Mouse (Mus musculus) midbrain, postnatal 0 days (tissue): Measurements from ENCODE around the gene Hoxb2. TPM values are rescaled to one million over a fixed set of nuclear protein-coding genes. Genes with fewer than 3 reads are reported as not detected.

Experiments used
- ATAC-seq: fragments of 200-750 bp; cut with Nextera tagmentation; 2 replicates; pipeline ENCODE4 v1.8.0; 2017; ENCODE audit warnings: moderate number of reproducible peaks, mild to moderate bottlenecking, moderate TSS enrichment, moderate library complexity; ENCODE audit not compliant: low FRiP score
- DNase-seq: peaks from one replicate; pipeline ENCODE4 v3.0.0-alpha.2; 2015; ENCODE audit warnings: low spot score
- H3K27ac ChIP-seq: fragments of 300-500 bp; sonication (generic); 2 replicates; pipeline ENCODE4 v1.5.1; 2014; ENCODE audit warnings: low read depth, mild to moderate bottlenecking, low read length, mixed read lengths
- H3K27me3 ChIP-seq: fragments of 300-500 bp; sonication (generic); 2 replicates; pipeline ENCODE4 v1.6.1; 2014; ENCODE audit warnings: low read length, control low read depth, mixed read lengths; ENCODE audit not compliant: insufficient read depth
- H3K36me3 ChIP-seq: fragments of 300-500 bp; sonication (generic); 2 replicates; pipeline ENCODE4 v1.6.1; 2014; ENCODE audit warnings: low read length, control low read depth, mixed read lengths; ENCODE audit not compliant: insufficient read depth
- H3K4me1 ChIP-seq: fragments of 300-500 bp; sonication (generic); 2 replicates; pipeline ENCODE4 v1.6.1; 2014; ENCODE audit warnings: mild to moderate bottlenecking, control low read depth, antibody characterized with exemption, low read length, mixed read lengths; ENCODE audit not compliant: insufficient read depth
- H3K4me2 ChIP-seq: fragments of 300-500 bp; sonication (generic); 2 replicates; pipeline ENCODE4 v1.6.1; 2014; ENCODE audit warnings: low read depth, mild to moderate bottlenecking, low read length, mixed read lengths; ENCODE audit not compliant: poor library complexity, severe bottlenecking
- H3K4me3 ChIP-seq: fragments of 300-500 bp; sonication (generic); 2 replicates; pipeline ENCODE4 v1.5.1; 2014; ENCODE audit warnings: low read depth, mild to moderate bottlenecking, low read length, moderate library complexity
- H3K9ac ChIP-seq: fragments of 300-500 bp; sonication (generic); replicated peaks from 2 replicates; pipeline ENCODE4 v1.6.1; 2014; ENCODE audit warnings: mild to moderate bottlenecking, low read length, moderate library complexity, mixed read lengths; ENCODE audit not compliant: poor library complexity, severe bottlenecking
- H3K9me3 ChIP-seq: fragments of 300-500 bp; sonication (generic); 2 replicates; pipeline ENCODE4 v1.6.1; 2016; ENCODE audit warnings: low read length, control low read depth
- CTCF ChIP-seq: IDR thresholded peaks from 2 replicates; pipeline ENCODE4 v1.5.1; 2016; ENCODE audit warnings: antibody characterized with exemption, mild to moderate bottlenecking
- WGBS: fragments of 180-500 bp; shearing (Covaris S2); extraction: QIAGEN DNeasy Blood & Tissue Kit; methylation state at CpG from one replicate; pipeline ENCODE4 v1.1.7; 2014; 5-methylcytosine and 5-hydroxymethylcytosine counted together
- microRNA counts: library from miRNA; unstranded; fragments of <30 nt; microRNA quantifications from one replicate; lab custom pipeline; 2015
- microRNA-seq: library from miRNA; unstranded; fragments of <30 nt; microRNA quantifications from one replicate; pipeline ENCODE4, GENCODE M21; 2016; ENCODE audit warnings: borderline number of aligned reads
- polyA plus RNA-seq: library from polyadenylated mRNA; unstranded; fragments of >200 nt; fragmentation: Nextera tagmentation; extraction: Ambion mirVana; gene quantifications from 2 replicates; pipeline ENCODE4 v1.2.1, GENCODE M21; 2015
- total RNA-seq: library from RNA; depleted of rRNA; stranded (reverse); fragments of >200 nt; gene quantifications from 2 replicates; pipeline ENCODE4 v1.2.3, GENCODE M21; 2014; rRNA removed

Gene Hoxb2
- total and polyA plus RNA-seq, 2 experiments from 2014 or later, result 1.2 TPM; not detected in 1

GRCm38 (mm10) chr11:96374810-96375209 lies 24.5 kb downstream of the Hoxb2 start:
- Histone ChIP-seq H3K9ac (no peak overlapping the region), H3K4me3 (no peak overlapping the region), H3K9me3 (no peaks in the 10 kb centered on the region), H3K36me3 (no peaks in the 10 kb centered on the region), H3K4me2 (no peak overlapping the region), H3K27me3 (peaks cover 65% of the 10 kb centered on the region), H3K27ac (no peak overlapping the region), H3K4me1 (no peaks in the 10 kb centered on the region)
- 3% methylated on average over 7 of the region's 7 CpGs for WGBS
- TF ChIP-seq CTCF, result no peak
- ATAC-seq (no peak), DNase-seq (no peak)

DNA sequence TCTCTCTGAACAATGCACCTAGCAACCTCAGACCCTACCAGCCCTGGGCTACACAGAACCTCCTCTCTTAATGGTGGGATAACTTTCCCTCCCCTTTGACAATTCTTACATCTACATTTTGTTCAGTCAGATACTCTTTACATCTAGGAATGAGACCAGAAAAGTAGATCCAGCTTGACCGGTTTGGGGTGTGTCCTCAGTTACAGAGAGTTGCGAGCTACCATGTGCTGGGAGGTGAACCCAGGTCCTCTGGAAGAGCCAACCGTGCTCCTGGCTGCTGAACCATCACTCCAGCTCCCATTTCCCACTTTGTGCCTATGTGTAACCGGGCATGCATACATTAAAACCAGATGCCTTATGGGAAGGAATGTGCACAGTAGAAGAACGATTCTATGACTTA lies 33.1 kb downstream of the Hoxb2 start:
- ATAC-seq (no peak), DNase-seq (no peak)
- H3K36me3 ChIP-seq, result no peaks in the 10 kb centered on the region
- H3K9me3 ChIP-seq, result no peaks in the 10 kb centered on the region
- H3K9ac ChIP-seq, result no peak overlapping the region
- no peak overlapping the region for H3K4me2 ChIP-seq
- WGBS, result 76% methylated on average over 5 of the region's 5 CpGs
- no peak overlapping the region for H3K27ac ChIP-seq
- no peak overlapping the region for H3K4me3 ChIP-seq
- no peak for TF ChIP-seq CTCF
- no peaks in the 10 kb centered on the region for H3K4me1 ChIP-seq
- H3K27me3 ChIP-seq, result no peaks in the 10 kb centered on the region

- no peaks in the 10 kb centered on the region for H3K36me3 ChIP-seq
- H3K27ac ChIP-seq, result no peak overlapping the region
- no peak overlapping the region for H3K9ac ChIP-seq
- no peaks in the 10 kb centered on the region for H3K27me3 ChIP-seq
- no peak overlapping the region for H3K4me3 ChIP-seq
- no peak for TF ChIP-seq CTCF
- 88% methylated on average over 2 of the region's 2 CpGs for WGBS
- H3K9me3 ChIP-seq, result no peaks in the 10 kb centered on the region
- no peak for DNase-seq
- no peaks in the 10 kb centered on the region for H3K4me1 ChIP-seq
- H3K4me2 ChIP-seq, result no peak overlapping the region
- ATAC-seq, result no peak
Measured at GRCm38 (mm10) chr11:96387635-96388034, 37.3 kb downstream of the Hoxb2 start.

GRCm38 (mm10) chr11:96396772-96397626 lies 46.7 kb downstream of the Hoxb2 start:
- Histone ChIP-seq H3K36me3 (no peaks in the 10 kb centered on the region), H3K9ac (no peak overlapping the region), H3K27ac (no peak overlapping the region), H3K9me3 (no peaks in the 10 kb centered on the region), H3K4me2 (no peak overlapping the region), H3K27me3 (no peaks in the 10 kb centered on the region; the same call in 1 of the 2 replicates), H3K4me1 (no peaks in the 10 kb centered on the region; the same call in 1 of the 2 replicates), H3K4me3 (no peak overlapping the region)
- DNase-seq, result no peak
- 15% methylated on average over 15 of the region's 15 CpGs for whole genome bisulfite sequencing
- no peak for TF ChIP-seq CTCF
- no peak for ATAC-seq

DNA sequence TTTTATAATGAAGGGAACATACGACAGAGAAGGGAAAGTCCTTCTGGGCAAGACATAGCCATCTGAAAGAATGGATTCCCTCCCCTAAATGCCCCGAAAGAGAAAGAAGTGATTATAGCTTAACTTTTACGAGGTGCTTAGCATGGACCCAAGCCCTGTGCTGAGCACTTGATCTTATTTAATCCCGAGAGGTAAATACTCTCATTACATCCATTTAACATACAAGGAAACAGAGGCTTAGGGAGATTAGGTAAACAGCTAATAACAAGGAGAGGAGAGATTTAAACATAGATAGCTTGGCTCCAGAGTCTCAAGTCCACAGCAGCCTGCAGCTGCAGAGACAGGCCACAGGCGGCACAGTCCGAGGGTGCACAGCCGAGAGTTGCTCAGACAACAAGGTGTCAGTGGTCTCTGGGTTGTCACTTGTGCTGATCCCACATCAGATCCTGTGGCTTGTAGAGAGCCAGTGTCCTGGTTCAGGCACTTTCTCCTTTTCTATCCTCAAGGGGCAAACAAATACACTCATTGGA lies 47.5 kb downstream of the Hoxb2 start:
- WGBS, result 36% methylated on average over 7 of the region's 7 CpGs

DNA sequence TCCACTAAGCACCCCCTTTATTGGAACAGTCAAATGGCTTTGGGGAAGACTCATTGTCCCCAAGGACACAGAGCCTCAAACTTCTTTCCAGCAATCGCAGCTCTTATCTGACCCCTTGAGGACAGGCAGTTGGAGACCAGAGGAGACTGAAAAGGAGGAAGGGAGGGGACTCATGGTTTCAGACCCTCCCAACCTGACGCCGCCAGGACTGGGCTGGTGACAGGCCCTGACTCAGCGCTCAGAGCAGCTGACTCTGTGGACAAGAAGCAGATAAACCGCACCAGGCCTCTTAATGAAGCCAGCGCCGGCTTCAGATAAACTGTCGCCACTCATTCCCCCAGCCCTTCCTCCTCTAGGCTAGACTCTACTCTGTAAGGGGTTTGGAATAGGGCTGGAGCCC lies 49.6 kb downstream of the Hoxb2 start:
- Histone ChIP-seq H3K9ac (no peak overlapping the region), H3K27me3 (peaks cover 3% of the 10 kb centered on the region; the same call in 1 of the 2 replicates), H3K27ac (no peak overlapping the region), H3K4me1 (no peaks in the 10 kb centered on the region; the same call in 1 of the 2 replicates), H3K4me2 (no peak overlapping the region), H3K4me3 (no peak overlapping the region), H3K9me3 (no peaks in the 10 kb centered on the region), H3K36me3 (no peaks in the 10 kb centered on the region)
- ATAC-seq, result no peak
- no peak for DNase-seq
- TF ChIP-seq CTCF, result no peak
- WGBS, result 33% methylated on average over 8 of the region's 8 CpGs

More for the DNA sequence above, 47.5 kb downstream of the Hoxb2 start:
- H3K9ac ChIP-seq, result no peak overlapping the region
- H3K4me2 ChIP-seq, result no peak overlapping the region
- H3K4me3 ChIP-seq, result no peak overlapping the region
- H3K27me3 ChIP-seq, result peaks cover 3% of the 10 kb centered on the region; the same call in 1 of the 2 replicates
- H3K9me3 ChIP-seq, result no peaks in the 10 kb centered on the region
- no peaks in the 10 kb centered on the region for H3K36me3 ChIP-seq
- DNase-seq (no peak), ATAC-seq (no peak)
- no peak for TF ChIP-seq CTCF
- H3K4me1 ChIP-seq, result no peaks in the 10 kb centered on the region; the same call in 1 of the 2 replicates
- H3K27ac ChIP-seq, result no peak overlapping the region

MicroRNAs within 50 kb of the gene (microRNA counts, 519-probe panel; counts per million panel counts)
- 2,177 counts per million, percentile 65 among the panel's probes with 10 or more counts for microRNA mmu-miR-10a (lab: Ali Mortazavi, UCI)

Small RNAs within 50 kb of the gene (microRNA-seq; reads per million reads assigned to microRNA genes)
- gene Mir10a, result 511 reads per million, percentile 65 among the genes with 10 or more reads in this experiment

Other genes with a start within 250 kb of the Hoxb2 start
- not detected in 2 replicates for gene Calcoco2, start 238.6 kb upstream of the Hoxb2 start, total RNA-seq
- not detected in 2 replicates for gene Calcoco2, start 238.6 kb upstream of the Hoxb2 start, polyA plus RNA-seq
- 0.16 and 0.38 TPM in 2 replicates for gene Ttll6, start 216.7 kb upstream of the Hoxb2 start, total RNA-seq
- gene Ttll6, start 216.7 kb upstream of the Hoxb2 start, polyA plus RNA-seq, result 0.16 and 0.39 TPM in 2 replicates
- gene Hoxb13, start 156.2 kb upstream of the Hoxb2 start, total RNA-seq, result not detected in 2 replicates
- gene Hoxb13, start 156.2 kb upstream of the Hoxb2 start, polyA plus RNA-seq, result not detected in 2 replicates
- gene Hoxb9, start 79.1 kb upstream of the Hoxb2 start, total RNA-seq, result not detected in 2 replicates
- not detected in 2 replicates for gene Hoxb9, start 79.1 kb upstream of the Hoxb2 start, polyA plus RNA-seq
- 3.4 TPM in 1 of 2 replicates, not detected in the other for gene Hoxb8, start 68.6 kb upstream of the Hoxb2 start, total RNA-seq
- not detected in 2 replicates for gene Hoxb8, start 68.6 kb upstream of the Hoxb2 start, polyA plus RNA-seq
- 0.19 TPM in 1 of 2 replicates, not detected in the other for gene Hoxb7, start 63.9 kb upstream of the Hoxb2 start, total RNA-seq
- not detected in 2 replicates for gene Hoxb7, start 63.9 kb upstream of the Hoxb2 start, polyA plus RNA-seq
- 0.22 TPM in 1 of 2 replicates, not detected in the other for gene Hoxb6, start 58.0 kb upstream of the Hoxb2 start, total RNA-seq
- not detected in 2 replicates for gene Hoxb6, start 58.0 kb upstream of the Hoxb2 start, polyA plus RNA-seq
- gene Hoxb5, start 47.2 kb upstream of the Hoxb2 start, total RNA-seq, result 1.5 TPM in 1 of 2 replicates, not detected in the other
- gene Hoxb5, start 47.2 kb upstream of the Hoxb2 start, polyA plus RNA-seq, result not detected in 2 replicates
- gene Hoxb4, start 32.3 kb upstream of the Hoxb2 start, total RNA-seq, result 0.09 and 0.66 TPM in 2 replicates
- gene Hoxb4, start 32.3 kb upstream of the Hoxb2 start, polyA plus RNA-seq, result not detected in 2 replicates
- 0.94 and 9.2 TPM in 2 replicates for gene Hoxb3, start 27.2 kb upstream of the Hoxb2 start, total RNA-seq
- not detected in 2 replicates for gene Hoxb3, start 27.2 kb upstream of the Hoxb2 start, polyA plus RNA-seq
- not detected in 2 replicates for gene Hoxb1, start 15.2 kb downstream of the Hoxb2 start, total RNA-seq
- gene Hoxb1, start 15.2 kb downstream of the Hoxb2 start, polyA plus RNA-seq, result not detected in 2 replicates
- gene Skap1, start 114.1 kb downstream of the Hoxb2 start, total RNA-seq, result 1.0 and 2.8 TPM in 2 replicates
- gene Skap1, start 114.1 kb downstream of the Hoxb2 start, polyA plus RNA-seq, result 2.0 and 3.2 TPM in 2 replicates